Mouse (Mus musculus) spleen, adult 2 months (tissue): ENCODE results near the gene Gas7. TPM values are rescaled to one million over a fixed set of nuclear protein-coding genes. Genes with fewer than 3 reads are reported as not detected.

ENCODE experiments used
- DNase-seq, 2 experiments: peaks; one replicate each; pipeline versions ENCODE4 v3.0.0 to v3.0.0-alpha.2; 2012 to 2021; ENCODE audit warnings: low spot score in 2 of 2, low read depth in 1 of 2
- H3K27ac ChIP-seq: fragments of 200-500 bp; 2 replicates; pipeline ENCODE4 v1.5.1; 2012; ENCODE audit warnings: low read length, inconsistent platforms; ENCODE audit not compliant: insufficient read depth
- H3K27me3 ChIP-seq: fragments of 200-500 bp; 2 replicates; pipeline ENCODE4 v1.6.1; 2012; ENCODE audit warnings: mild to moderate bottlenecking, moderate library complexity, low read length, inconsistent platforms; ENCODE audit not compliant: control insufficient read depth, insufficient read depth
- H3K36me3 ChIP-seq: fragments of 200-500 bp; 2 replicates; pipeline ENCODE4 v1.6.1; 2012; ENCODE audit warnings: mild to moderate bottlenecking, low read length, inconsistent platforms; ENCODE audit not compliant: control insufficient read depth, insufficient read depth
- H3K4me1 ChIP-seq: fragments of 200-500 bp; 2 replicates; pipeline ENCODE4 v1.6.1; 2011; ENCODE audit warnings: inconsistent platforms; ENCODE audit not compliant: control insufficient read depth, insufficient read depth, insufficient read length
- H3K4me3 ChIP-seq: fragments of 200-500 bp; 2 replicates; pipeline ENCODE4 v1.5.1; 2011; ENCODE audit warnings: mild to moderate bottlenecking, inconsistent platforms; ENCODE audit not compliant: insufficient read depth, insufficient read length; ENCODE audit errors: extremely low read depth
- CTCF ChIP-seq: fragments of 200-500 bp; IDR thresholded peaks from 2 replicates; pipeline ENCODE4 v1.5.1; 2011; ENCODE audit warnings: mild to moderate bottlenecking, inconsistent platforms; ENCODE audit not compliant: insufficient read depth, insufficient read length, insufficient replicate concordance; ENCODE audit errors: extremely low read depth
- POLR2A ChIP-seq: fragments of 200-500 bp; IDR thresholded peaks from 2 replicates; pipeline ENCODE4 v1.6.1; 2011; ENCODE audit warnings: low read depth, low read length, inconsistent platforms
- WGBS: fragments of 180-500 bp; shearing (Covaris S2); methylation state at CpG from one replicate; pipeline ENCODE4 v1.1.7; 2018; 5-methylcytosine and 5-hydroxymethylcytosine counted together
- polyA plus RNA-seq: library from polyadenylated mRNA; depleted of rRNA; stranded (reverse); fragments of >200 nt; gene quantifications from 2 replicates; pipeline ENCODE4 v1.2.3, GENCODE M21; 2012

Gene Gas7
- polyA plus RNA-seq, 1 experiment = 4.3 TPM

- Histone ChIP-seq H3K27ac (no peak overlapping the region), H3K27me3 (no peaks in the 10 kb centered on the region), H3K36me3 (no peaks in the 10 kb centered on the region), H3K4me3 (no peak overlapping the region), H3K4me1 (peaks cover 7% of the 10 kb centered on the region; the same call in 1 of the 2 replicates)
- TF ChIP-seq POLR2A (no peak), CTCF (no peak)
- DNase-seq = no peak
- WGBS = 79% methylated on average over 5 of the region's 5 CpGs
Observed at GRCm38 (mm10) chr11:67546582-67546981, 91.3 kb downstream of the Gas7 start.

GRCm38 (mm10) chr11:67549306-67549705 is 94.1 kb downstream of the Gas7 start:
- WGBS = 87% methylated on average over 4 of the region's 4 CpGs
- H3K27me3 ChIP-seq = no peaks in the 10 kb centered on the region
- no peaks in the 10 kb centered on the region for H3K36me3 ChIP-seq
- H3K4me3 ChIP-seq = no peak overlapping the region
- TF ChIP-seq CTCF = no peak
- no peak for TF ChIP-seq POLR2A
- peaks cover 7% of the 10 kb centered on the region; the same call in 1 of the 2 replicates for H3K4me1 ChIP-seq
- DNase-seq = no peak
- no peak overlapping the region for H3K27ac ChIP-seq

GRCm38 (mm10) chr11:67549762-67550488 is 94.7 kb downstream of the Gas7 start:
- 58% methylated on average over 13 of the region's 13 CpGs for WGBS
- peaks cover 3% of the 10 kb centered on the region; the same call in 1 of the 2 replicates for H3K4me1 ChIP-seq
- TF ChIP-seq POLR2A (no peak), CTCF (no peak)

GRCm38 (mm10) chr11:67552400-67552799 is 97.2 kb downstream of the Gas7 start:
- 76% methylated on average over 8 of the region's 8 CpGs for WGBS
- Histone ChIP-seq H3K36me3 (no peaks in the 10 kb centered on the region), H3K27me3 (no peaks in the 10 kb centered on the region), H3K4me3 (no peak overlapping the region), H3K4me1 (no peaks in the 10 kb centered on the region), H3K27ac (no peak overlapping the region)
- DNase-seq = no peak
- TF ChIP-seq POLR2A (no peak), CTCF (no peak)

More at GRCm38 (mm10) chr11:67549762-67550488, 94.7 kb downstream of the Gas7 start:
- Histone ChIP-seq H3K27ac (no peak overlapping the region), H3K27me3 (no peaks in the 10 kb centered on the region), H3K36me3 (no peaks in the 10 kb centered on the region), H3K4me3 (no peak overlapping the region)
- no peak for DNase-seq

GRCm38 (mm10) chr11:67554276-67554675 is 99.0 kb downstream of the Gas7 start:
- Histone ChIP-seq H3K27me3 (no peaks in the 10 kb centered on the region), H3K36me3 (no peaks in the 10 kb centered on the region)

GRCm38 (mm10) chr11:67556360-67556759 is 101.1 kb downstream of the Gas7 start:
- TF ChIP-seq CTCF (no peak), POLR2A (no peak)
- H3K27ac ChIP-seq = no peak overlapping the region
- no peaks in the 10 kb centered on the region for H3K27me3 ChIP-seq

More at GRCm38 (mm10) chr11:67554276-67554675, 99.0 kb downstream of the Gas7 start:
- Histone ChIP-seq H3K4me3 (no peak overlapping the region), H3K4me1 (no peaks in the 10 kb centered on the region), H3K27ac (no peak overlapping the region)
- WGBS = 88% methylated on average over 6 of the region's 6 CpGs
- DNase-seq = no peak
- no peak for TF ChIP-seq CTCF
- no peak for TF ChIP-seq POLR2A

GRCm38 (mm10) chr11:67558772-67559448 is 103.7 kb downstream of the Gas7 start:
- no peak for DNase-seq
- no peak overlapping the region for H3K27ac ChIP-seq
- WGBS = 67% methylated on average over 9 of the region's 9 CpGs

More at GRCm38 (mm10) chr11:67556360-67556759, 101.1 kb downstream of the Gas7 start:
- WGBS = 82% methylated on average over 3 of the region's 3 CpGs
- no peak for DNase-seq
- H3K4me3 ChIP-seq = no peak overlapping the region
- H3K36me3 ChIP-seq = no peaks in the 10 kb centered on the region
- H3K4me1 ChIP-seq = no peaks in the 10 kb centered on the region

More at GRCm38 (mm10) chr11:67558772-67559448, 103.7 kb downstream of the Gas7 start:
- no peak for TF ChIP-seq POLR2A
- TF ChIP-seq CTCF = no peak
- peaks cover 15% of the 10 kb centered on the region; the same call in 1 of the 2 replicates for H3K4me1 ChIP-seq
- no peaks in the 10 kb centered on the region for H3K27me3 ChIP-seq
- no peak overlapping the region for H3K4me3 ChIP-seq
- H3K36me3 ChIP-seq = no peaks in the 10 kb centered on the region
